Mouse (Mus musculus) erythroblast, embryonic 14.5 days (primary cell): ENCODE results near the gene Cars2.

Source experiments
- GATA1 ChIP-seq: IDR thresholded peaks from 2 replicates; pipeline ENCODE4 v1.6.1; 2012; ENCODE audit warnings: low read length, inconsistent platforms, mixed read lengths
- TAL1 ChIP-seq: IDR thresholded peaks from 3 replicates; pipeline ENCODE4 v1.6.1; 2012; ENCODE audit warnings: low read length, inconsistent platforms, mixed read lengths

GRCm38 (mm10) chr8:11477811-11478761 lies 72.5 kb downstream of the Cars2 start, which contains the start of gene Rab20:
- TF ChIP-seq TAL1 (no peak), GATA1 (no peak)
